Mouse (Mus musculus): ENCODE measurements at regions not wholly inside any gene's neighbourhood (a gene's known extent, or its start where the extent isn't known, plus 50 kb on each side); places are given as distances from the start of the nearest gene placed in this dataset.

GRCm38 (mm10) chr10:95082634-95083033, 138.0 kb upstream of the Plxnc1 start:
- no peak for TF ChIP-seq CTCF (IDR thresholded peaks at IDR 0.05; ENCODE audit: extremely low read depth, insufficient read depth, insufficient read length, insufficient replicate concordance)
- TF ChIP-seq POLR2A (IDR thresholded peaks at IDR 0.05; ENCODE audit: low read depth, low read length), result no peak
